In genomic region chr2:60802191-60802590, GRCm38 (mm10) we compare ENCODE assay signal across 8 mouse cellular contexts.
DNase-seq lines count a peak whose midpoint lies in the region; ATAC-seq lines count a peak whose summit lies in the region.

No protein-coding gene starts in this region.

- no peaks in the 10 kb centered on the region for H3K36me3 ChIP-seq in forebrain, embryonic 11.5 days (ENCODE audit: control insufficient read depth, insufficient read depth, low read length)
- no peaks in the 10 kb centered on the region for H3K36me3 ChIP-seq in forebrain, embryonic 10.5 days (replicated peaks)
- no peaks in the 10 kb centered on the region for H3K36me3 ChIP-seq in forebrain, embryonic 15.5 days
- no peaks in the 10 kb centered on the region for H3K36me3 ChIP-seq in liver, embryonic 11.5 days (ENCODE audit: control insufficient read depth, insufficient read depth, low read length)

- H3K4me3 ChIP-seq in forebrain, embryonic 11.5 days (ENCODE audit: low read depth, low read length) = no peak overlapping the region
- H3K4me3 ChIP-seq in forebrain, embryonic 10.5 days = no peak overlapping the region
- H3K4me3 ChIP-seq in forebrain, embryonic 15.5 days = no peak overlapping the region
- H3K4me3 ChIP-seq in liver, embryonic 11.5 days (ENCODE audit: low read depth, low read length) = no peak overlapping the region

- no peak overlapping the region for H3K27ac ChIP-seq in forebrain, embryonic 11.5 days (ENCODE audit: low read depth, low read length)
- no peak overlapping the region for H3K27ac ChIP-seq in forebrain, embryonic 10.5 days
- no peak overlapping the region for H3K27ac ChIP-seq in forebrain, embryonic 15.5 days (replicated peaks)
- peak overlapping the region; percentile 61; the same call in 1 of the 2 replicates for H3K27ac ChIP-seq in liver, embryonic 11.5 days (ENCODE audit: low read depth, low read length)

- H3K9ac ChIP-seq in forebrain, embryonic 11.5 days (ENCODE audit: low read length) = no peak overlapping the region
- H3K9ac ChIP-seq in forebrain, embryonic 15.5 days (replicated peaks) = no peak overlapping the region
- H3K9ac ChIP-seq in liver, embryonic 11.5 days (ENCODE audit: low read depth, low read length) = no peak overlapping the region

- DNase-seq in forebrain, embryonic 11.5 days (ENCODE audit: low spot score) = no peak
- no peak for DNase-seq in forebrain, embryonic 10.5 days (ENCODE audit: extremely low spot score, low spot score)
- peak; percentile 42 to 44 for DNase-seq in right cerebral cortex, adult 2 months (ENCODE audit: low spot score in 2 of 2)
- no peak for DNase-seq in right cerebral cortex, postnatal 36 days (ENCODE audit: low spot score in 2 of 2)
- no peak for DNase-seq in liver, embryonic 11.5 days (ENCODE audit: low spot score)
- peak; percentile 67 for DNase-seq in retina, postnatal 1 day
- DNase-seq in thymus, postnatal 10 days (ENCODE audit: low spot score in 2 of 2) = no peak

- WGBS in forebrain, embryonic 11.5 days = 17% methylated on average over 4 of the region's 4 CpGs
- WGBS in forebrain, embryonic 10.5 days = 21% methylated on average over 4 of the region's 4 CpGs
- WGBS in forebrain, embryonic 15.5 days = 11% methylated on average over 4 of the region's 4 CpGs
- WGBS in liver, embryonic 11.5 days = 44% methylated on average over 4 of the region's 4 CpGs

- peaks cover 84% of the 10 kb centered on the region for H3K27me3 ChIP-seq in forebrain, embryonic 11.5 days (ENCODE audit: control insufficient read depth, insufficient read depth, low read length)
- peaks cover 100% of the 10 kb centered on the region for H3K27me3 ChIP-seq in forebrain, embryonic 10.5 days (ENCODE audit: poor library complexity, severe bottlenecking)
- H3K27me3 ChIP-seq in forebrain, embryonic 15.5 days = peaks cover 87% of the 10 kb centered on the region
- no peaks in the 10 kb centered on the region for H3K27me3 ChIP-seq in liver, embryonic 11.5 days (replicated peaks; ENCODE audit: control insufficient read depth, insufficient read depth, low read length)

- 0 out of 2 replicates have a peak, but pooled peaks have one; percentile 49 for ATAC-seq in forebrain, embryonic 11.5 days (replicated peaks; ENCODE audit: low FRiP score)
- ATAC-seq in forebrain, embryonic 15.5 days (replicated peaks) = peak; percentile 49
- 0 out of 2 replicates have a peak, but pooled peaks have one; percentile 14 for ATAC-seq in liver, embryonic 11.5 days (replicated peaks; ENCODE audit: low FRiP score)

- no peaks in the 10 kb centered on the region for H3K9me3 ChIP-seq in forebrain, embryonic 11.5 days (ENCODE audit: control insufficient read depth, low read length)
- no peaks in the 10 kb centered on the region for H3K9me3 ChIP-seq in forebrain, embryonic 10.5 days
- H3K9me3 ChIP-seq in forebrain, embryonic 15.5 days = no peaks in the 10 kb centered on the region
- no peaks in the 10 kb centered on the region for H3K9me3 ChIP-seq in liver, embryonic 11.5 days (ENCODE audit: control insufficient read depth, low read length)

- peaks cover 9% of the 10 kb centered on the region; the same call in 1 of the 2 replicates for H3K4me1 ChIP-seq in forebrain, embryonic 11.5 days (replicated peaks; ENCODE audit: control insufficient read depth, insufficient read depth, low read length)
- peaks cover 48% of the 10 kb centered on the region for H3K4me1 ChIP-seq in forebrain, embryonic 10.5 days
- H3K4me1 ChIP-seq in forebrain, embryonic 15.5 days = peaks cover 20% of the 10 kb centered on the region
- H3K4me1 ChIP-seq in liver, embryonic 11.5 days (replicated peaks; ENCODE audit: control insufficient read depth, insufficient read depth, low read length) = peaks cover 2% of the 10 kb centered on the region; the same call in 1 of the 2 replicates

- H3K4me2 ChIP-seq in forebrain, embryonic 11.5 days (ENCODE audit: low read depth, low read length, severe bottlenecking) = no peak overlapping the region
- H3K4me2 ChIP-seq in forebrain, embryonic 15.5 days (replicated peaks) = no peak overlapping the region
- H3K4me2 ChIP-seq in liver, embryonic 11.5 days = no peak overlapping the region

Comparison
In these comparisons a context has a peak if more than half of its experiments do, and no peak if none do; other contexts are left out.
1. DNase-seq: peak in right cerebral cortex, adult 2 months (2 of 2) and retina, postnatal 1 day (single experiment); none in forebrain, embryonic 11.5 days (single experiment), forebrain, embryonic 10.5 days (single experiment), right cerebral cortex, postnatal 36 days (0 of 2), liver, embryonic 11.5 days (single experiment) and thymus, postnatal 10 days (0 of 2).
2. Peak in every context shown above with its lines, with median percentiles within 50 percentile points of each other: ATAC-seq.